24 mouse cellular contexts compared by ENCODE assay signal in genomic region chr5:35084913-35085312, GRCm38 (mm10). TPM values are rescaled to one million over a fixed set of nuclear protein-coding genes. Genes with fewer than 3 reads are reported as not detected.
"Had no signal": no experiment of that assay in that cellular context is flagged by ENCODE, and none has a peak within 500 bp of the region (broad histone marks: within the 10 kb centered on the region; RNA-seq: fewer than 3 reads in every experiment).

No protein-coding gene starts in this region.

- H3K36me3 ChIP-seq: liver, embryonic 13.5 days; stomach, embryonic 15.5 days had no signal

- H3K4me2 ChIP-seq: liver, embryonic 13.5 days; midbrain, embryonic 11.5 days; neural tube, embryonic 15.5 days; stomach, embryonic 15.5 days had no signal

- H3K27me3 ChIP-seq: stomach, embryonic 15.5 days had no signal

- H3K4me1 ChIP-seq: stomach, embryonic 15.5 days had no signal

- H3K27ac ChIP-seq: left cerebral cortex, adult 2 months; liver, embryonic 13.5 days; neural tube, embryonic 15.5 days; stomach, embryonic 15.5 days had no signal

- H3K4me3 ChIP-seq: left cerebral cortex, adult 2 months; liver, embryonic 13.5 days; myocyte; neural tube, embryonic 15.5 days; stomach, embryonic 15.5 days had no signal

- H3K9ac ChIP-seq: liver, embryonic 13.5 days; neural tube, embryonic 15.5 days; stomach, embryonic 15.5 days had no signal

- DNase-seq: kidney, adult 18-20 months; kidney, adult 9 months; kidney, postnatal 14 days; kidney, postnatal 4 days; layer of hippocampus, adult 9-11 months; layer of hippocampus, postnatal 36 days; liver, embryonic 13.5 days; lung, adult 2 months; lung, postnatal 14 days; lung, postnatal 4 days; midbrain, embryonic 14.5 days; right cerebral cortex, adult 18-20 months; right cerebral cortex, postnatal 14 days; right cerebral cortex, postnatal 4 days; spleen, adult 18-20 months; thymus, postnatal 36 days had no signal

- H3K9me3 ChIP-seq: liver, embryonic 13.5 days; neural tube, embryonic 15.5 days; stomach, embryonic 15.5 days had no signal

RNA-seq across cellular contexts. Expression of gene Dok7, which starts 28.3 kb away (rescaled TPM):
- total RNA-seq: liver, adult 2 months; megakaryocyte-erythroid progenitor cell, adult 5-6 weeks; monocyte, adult 5-6 weeks had no signal
- polyA plus RNA-seq: liver, adult 2 months had no signal

RNA-seq across cellular contexts. Expression of gene Hgfac, which starts 43.6 kb away (rescaled TPM):
- total RNA-seq: monocyte, adult 5-6 weeks had no signal
